Mouse (Mus musculus): Measurements from ENCODE around the gene Tle4.

DNA sequence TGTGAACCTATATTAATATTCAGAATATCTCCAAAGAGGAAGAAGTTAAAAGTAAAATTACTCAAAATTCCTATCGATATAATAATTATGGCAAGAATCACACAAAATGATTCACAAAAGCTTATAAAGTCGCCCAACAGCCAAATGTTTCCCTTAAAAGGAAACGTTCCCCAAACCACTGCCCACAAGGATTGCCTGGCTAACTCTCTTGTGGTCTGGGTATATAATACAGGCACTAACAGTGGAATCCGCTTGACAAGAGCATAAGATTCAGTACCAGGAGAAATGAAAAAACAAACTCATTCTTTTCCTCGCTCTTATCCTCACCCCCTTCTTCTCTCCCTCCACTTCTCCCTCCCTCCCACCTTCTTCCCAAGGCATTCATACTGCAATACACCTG, 19.2 kb downstream of the Tle4 start:
- TF ChIP-seq USF2 (conservative IDR thresholded peaks at IDR 0.05; ENCODE audit: low read depth, low read length) (no peak), POLR2A (IDR thresholded peaks at IDR 0.05; ENCODE audit: low read depth, low read length) (no peak), MAX (IDR thresholded peaks at IDR 0.05; ENCODE audit: low read length) (no peak), PAX5 (IDR thresholded peaks at IDR 0.05; ENCODE audit: low read length) (no peak), E2F4 (IDR thresholded peaks at IDR 0.05; ENCODE audit: insufficient replicate concordance, low read depth, low read length) (no peak), ELF1 (IDR thresholded peaks at IDR 0.05; ENCODE audit: low read depth, low read length) (no peak), CHD2 (IDR thresholded peaks at IDR 0.05; ENCODE audit: low read length) (no peak), CTCF (conservative IDR thresholded peaks at IDR 0.05 in 1 of 2, IDR thresholded peaks at IDR 0.05 in 1 of 2; ENCODE audit: low read depth in 2 of 2, low read length in 2 of 2) (no peak), EP300 (IDR thresholded peaks at IDR 0.05; ENCODE audit: low read length) (no peak), MYC (IDR thresholded peaks at IDR 0.05; ENCODE audit: low read depth, low read length) (no peak), SIN3A (IDR thresholded peaks at IDR 0.05; ENCODE audit: low read length) (no peak)
